Mouse (Mus musculus): ENCODE measurements around the gene Tagln2. TPM values are rescaled to one million over a fixed set of nuclear protein-coding genes. Genes with fewer than 3 reads are reported as not detected.
A peak's percentile ranks its signal among the peaks of the same experiment; 100 is the strongest.

Tagln2 gene
- polyA plus RNA-seq, 1 experiment from 2014 or later = 55.8 TPM

- 0 out of 2 replicates have a peak, but pooled peaks have one; percentile 5 for ATAC-seq
- no peaks in the 10 kb centered on the region; the same call in 1 of the 2 replicates for H3K27me3 ChIP-seq
- H3K36me3 ChIP-seq (ENCODE audit: poor library complexity, severe bottlenecking) = no peaks in the 10 kb centered on the region
- 37% methylated on average over 11 of the region's 11 CpGs for WGBS
- no peak overlapping the region; the same call in 1 of the 2 replicates for H3K4me2 ChIP-seq
- H3K9ac ChIP-seq = no peak overlapping the region
- no peaks in the 10 kb centered on the region for H3K9me3 ChIP-seq (replicated peaks)
- H3K4me1 ChIP-seq = peaks cover 11% of the 10 kb centered on the region
- H3K27ac ChIP-seq = no peak overlapping the region
- H3K4me3 ChIP-seq = no peak overlapping the region
These were observed 40.5 kb downstream of the Tagln2 start for GRCm38 (mm10) chr1:172540283-172540820.

GRCm38 (mm10) chr1:172546062-172546461 lies 46.2 kb downstream of the Tagln2 start:
- H3K27ac ChIP-seq = no peak overlapping the region
- no peaks in the 10 kb centered on the region for H3K27me3 ChIP-seq
- no peaks in the 10 kb centered on the region for H3K9me3 ChIP-seq (replicated peaks)
- no peaks in the 10 kb centered on the region for H3K36me3 ChIP-seq (ENCODE audit: poor library complexity, severe bottlenecking)
- H3K4me1 ChIP-seq = peaks cover 19% of the 10 kb centered on the region
- ATAC-seq = no peak
- no peak overlapping the region for H3K4me2 ChIP-seq
- H3K4me3 ChIP-seq = no peak overlapping the region
- no peak overlapping the region for H3K9ac ChIP-seq
- WGBS = 89% methylated on average over 4 of the region's 4 CpGs

DNA sequence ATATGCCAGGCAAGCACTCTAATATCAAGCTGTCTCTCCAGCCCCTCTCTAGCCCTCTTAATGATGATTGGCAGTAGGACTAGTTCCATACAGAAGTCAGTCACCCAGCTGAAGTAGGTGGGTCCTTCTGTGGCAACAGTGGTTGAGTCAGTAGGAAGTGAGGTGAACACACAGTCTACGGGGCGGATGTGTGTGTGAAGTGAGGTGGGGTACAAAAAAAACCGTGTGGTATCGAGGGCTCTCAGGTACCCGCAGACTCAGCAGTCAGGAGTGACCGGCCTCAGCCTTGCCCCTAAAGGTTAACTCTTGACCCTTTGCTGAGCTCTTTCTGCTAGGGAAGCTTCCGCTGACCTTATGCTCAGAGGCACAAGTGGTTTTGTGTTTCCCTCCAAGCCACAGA lies 48.7 kb downstream of the Tagln2 start:
- H3K9ac ChIP-seq = no peak overlapping the region
- no peaks in the 10 kb centered on the region for H3K27me3 ChIP-seq
- WGBS = 72% methylated on average over 7 of the region's 7 CpGs
- no peak overlapping the region for H3K4me3 ChIP-seq
- peaks cover 21% of the 10 kb centered on the region for H3K4me1 ChIP-seq
- H3K9me3 ChIP-seq (replicated peaks) = no peaks in the 10 kb centered on the region
- ATAC-seq = no peak
- no peaks in the 10 kb centered on the region for H3K36me3 ChIP-seq (ENCODE audit: poor library complexity, severe bottlenecking)
- H3K27ac ChIP-seq = no peak overlapping the region
- H3K4me2 ChIP-seq = no peak overlapping the region

GRCm38 (mm10) chr1:172549314-172549713 lies 49.5 kb downstream of the Tagln2 start:
- ATAC-seq = no peak
- 10% methylated on average over 2 of the region's 2 CpGs for WGBS
- no peak overlapping the region for H3K9ac ChIP-seq

DNA sequence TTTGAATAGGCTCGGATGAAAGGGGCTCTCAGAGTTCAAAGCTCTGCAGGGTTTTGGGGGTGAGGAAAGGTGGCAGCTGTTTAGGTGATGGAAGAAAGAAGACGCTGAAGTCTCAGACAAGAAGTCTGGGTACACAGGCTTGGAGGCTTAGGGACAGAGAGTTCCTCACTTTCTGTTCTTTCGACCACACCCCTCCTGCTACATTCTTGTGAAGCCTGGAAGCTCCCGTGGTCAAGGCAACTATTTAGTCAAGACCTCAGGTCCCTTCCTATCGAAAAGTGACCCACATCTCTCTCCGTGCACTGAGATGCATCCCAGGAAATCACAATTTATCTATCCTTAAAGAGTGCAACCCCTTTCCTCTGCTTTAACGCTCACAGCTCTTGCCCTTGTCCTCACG lies 49.9 kb downstream of the Tagln2 start:
- Histone ChIP-seq H3K9ac (peak overlapping the region; percentile 68), H3K9me3 (replicated peaks) (no peaks in the 10 kb centered on the region), H3K27ac (no peak overlapping the region), H3K4me2 (peak overlapping the region; percentile 69), H3K27me3 (no peaks in the 10 kb centered on the region), H3K4me1 (peaks cover 21% of the 10 kb centered on the region), H3K36me3 (ENCODE audit: poor library complexity, severe bottlenecking) (no peaks in the 10 kb centered on the region), H3K4me3 (peak overlapping the region; percentile 47)
- WGBS = 2% methylated on average over 8 of the region's 8 CpGs
- no peak for ATAC-seq

More at GRCm38 (mm10) chr1:172549314-172549713, 49.5 kb downstream of the Tagln2 start:
- peaks cover 21% of the 10 kb centered on the region for H3K4me1 ChIP-seq
- no peak overlapping the region for H3K4me3 ChIP-seq
- no peaks in the 10 kb centered on the region for H3K36me3 ChIP-seq (ENCODE audit: poor library complexity, severe bottlenecking)
- H3K27me3 ChIP-seq = no peaks in the 10 kb centered on the region
- no peak overlapping the region for H3K27ac ChIP-seq
- no peaks in the 10 kb centered on the region for H3K9me3 ChIP-seq (replicated peaks)
- peak overlapping the region; percentile 69 for H3K4me2 ChIP-seq

DNA sequence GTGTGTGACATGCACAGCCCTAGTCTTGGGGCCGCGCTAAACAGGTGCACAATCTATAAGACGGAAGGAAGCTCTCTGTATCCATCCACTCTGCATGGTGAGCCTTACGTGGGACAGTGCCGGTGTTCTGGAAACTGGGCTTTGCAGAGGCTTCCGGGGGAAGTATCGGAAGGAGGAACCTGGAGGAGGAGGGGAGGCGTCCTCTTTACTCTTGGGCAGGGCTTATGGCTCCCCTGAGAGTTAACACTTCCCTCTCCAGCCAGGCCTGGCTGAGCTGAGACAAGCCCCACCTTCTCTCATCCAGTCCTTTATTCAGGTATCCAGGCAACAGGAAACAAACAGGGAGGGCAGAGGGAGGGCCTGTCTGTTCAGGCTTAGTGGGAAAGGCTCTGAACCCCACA lies 50.7 kb downstream of the Tagln2 start:
- H3K9me3 ChIP-seq (replicated peaks) = no peaks in the 10 kb centered on the region
- H3K27me3 ChIP-seq = no peaks in the 10 kb centered on the region
- H3K9ac ChIP-seq = peak overlapping the region; percentile 68
- H3K4me3 ChIP-seq = peak overlapping the region; percentile 47
- peak; percentile 91 for ATAC-seq
- under 1% methylated on average over 8 of the region's 8 CpGs for WGBS
- peak overlapping the region; percentile 69 for H3K4me2 ChIP-seq
- H3K36me3 ChIP-seq (ENCODE audit: poor library complexity, severe bottlenecking) = no peaks in the 10 kb centered on the region
- peaks cover 21% of the 10 kb centered on the region for H3K4me1 ChIP-seq
- no peak overlapping the region for H3K27ac ChIP-seq

GRCm38 (mm10) chr1:172551009-172551408 lies 51.2 kb downstream of the Tagln2 start:
- H3K27me3 ChIP-seq = no peaks in the 10 kb centered on the region
- peak overlapping the region; percentile 69 for H3K4me2 ChIP-seq
- H3K36me3 ChIP-seq (ENCODE audit: poor library complexity, severe bottlenecking) = no peaks in the 10 kb centered on the region
- H3K9ac ChIP-seq = peak overlapping the region; percentile 68; the same call in 1 of the 2 replicates
- H3K4me3 ChIP-seq = peak overlapping the region; percentile 47; the same call in 1 of the 2 replicates
- peaks cover 21% of the 10 kb centered on the region for H3K4me1 ChIP-seq
- H3K27ac ChIP-seq = no peak overlapping the region
- WGBS = 36% methylated on average over 7 of the region's 7 CpGs
- ATAC-seq = no peak
- H3K9me3 ChIP-seq (replicated peaks) = no peaks in the 10 kb centered on the region

- H3K27me3 ChIP-seq = no peaks in the 10 kb centered on the region
- no peak overlapping the region for H3K4me2 ChIP-seq
- ATAC-seq = no peak
- no peak overlapping the region for H3K27ac ChIP-seq
- WGBS = 18% methylated on average over 1 of the region's 1 CpGs
- no peak overlapping the region for H3K9ac ChIP-seq
- no peak overlapping the region for H3K4me3 ChIP-seq
- no peaks in the 10 kb centered on the region for H3K9me3 ChIP-seq (replicated peaks)
- peaks cover 21% of the 10 kb centered on the region for H3K4me1 ChIP-seq
- no peaks in the 10 kb centered on the region for H3K36me3 ChIP-seq (ENCODE audit: poor library complexity, severe bottlenecking)
These were observed 52.8 kb downstream of the Tagln2 start for GRCm38 (mm10) chr1:172552623-172553022.

DNA sequence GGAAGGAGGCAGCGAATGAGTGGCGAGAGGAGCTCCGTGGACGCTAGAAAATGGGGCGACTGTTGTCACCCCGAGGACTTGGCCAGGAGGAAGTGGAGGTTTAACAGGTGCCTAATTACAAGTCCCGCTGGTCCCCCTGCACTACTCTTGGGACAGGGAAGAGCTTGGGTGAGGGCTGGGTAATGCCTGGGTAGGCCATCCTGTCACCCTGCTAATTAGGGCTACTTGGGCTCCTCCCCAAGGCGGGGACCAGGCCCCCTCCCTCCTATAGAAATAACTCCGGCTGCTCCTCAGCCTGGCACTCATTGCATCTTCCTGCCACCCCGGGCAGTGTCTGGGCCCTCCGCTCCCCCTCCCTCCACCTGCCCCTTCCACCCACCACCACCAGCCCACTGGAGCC lies 55.8 kb downstream of the Tagln2 start, which contains the start of gene Vsig8:
TSS of gene Vsig8 (plus strand) at position 301 of the 400 bp plus-strand sequence.
- WGBS = 76% methylated on average over 11 of the region's 11 CpGs
- Histone ChIP-seq H3K27me3 (peaks cover 11% of the 10 kb centered on the region), H3K4me3 (no peak within 1 kb of the TSS), H3K27ac (no peak within 1 kb of the TSS), H3K9me3 (replicated peaks) (no peaks in the 10 kb centered on the region), H3K4me2 (no peak within 1 kb of the TSS), H3K36me3 (ENCODE audit: poor library complexity, severe bottlenecking) (no peaks in the 10 kb centered on the region), H3K4me1 (peaks cover 6% of the 10 kb centered on the region), H3K9ac (no peak within 1 kb of the TSS)
- no peak for ATAC-seq

Other genes with a start within 250 kb of the Tagln2 start
- 0.10 TPM in 1 of 2 replicates, not detected in the other for gene Atp1a4, start 241.6 kb upstream of the Tagln2 start, polyA plus RNA-seq (2015; fragmentation: Nextera tagmentation; extraction: Ambion mirVana)
- 164 and 169 TPM in 2 replicates for gene Igsf8, start 238.4 kb upstream of the Tagln2 start, polyA plus RNA-seq (2015; fragmentation: Nextera tagmentation; extraction: Ambion mirVana)
- gene Atp1a2, start 202.0 kb upstream of the Tagln2 start, polyA plus RNA-seq (2015; fragmentation: Nextera tagmentation; extraction: Ambion mirVana) = 17.6 and 17.8 TPM in 2 replicates
- gene Kcnj9, start 170.7 kb upstream of the Tagln2 start, polyA plus RNA-seq (2015; fragmentation: Nextera tagmentation; extraction: Ambion mirVana) = 1.8 and 3.0 TPM in 2 replicates
- gene Kcnj10, start 158.8 kb upstream of the Tagln2 start, polyA plus RNA-seq (2015; fragmentation: Nextera tagmentation; extraction: Ambion mirVana) = 1.2 and 1.5 TPM in 2 replicates
- 5.6 and 6.2 TPM in 2 replicates for gene Pigm, start 123.5 kb upstream of the Tagln2 start, polyA plus RNA-seq (2015; fragmentation: Nextera tagmentation; extraction: Ambion mirVana)
- gene Slamf9, start 24.7 kb upstream of the Tagln2 start, polyA plus RNA-seq (2015; fragmentation: Nextera tagmentation; extraction: Ambion mirVana) = 0.21 and 0.23 TPM in 2 replicates
- gene Igsf9, start 18.3 kb upstream of the Tagln2 start, polyA plus RNA-seq (2015; fragmentation: Nextera tagmentation; extraction: Ambion mirVana) = 78.7 and 90.7 TPM in 2 replicates
- 1.4 and 2.2 TPM in 2 replicates for gene Cfap45, start 20.8 kb downstream of the Tagln2 start, polyA plus RNA-seq (2015; fragmentation: Nextera tagmentation; extraction: Ambion mirVana)
- 0.11 and 0.14 TPM in 2 replicates for gene Vsig8, start 55.9 kb downstream of the Tagln2 start, polyA plus RNA-seq (2015; fragmentation: Nextera tagmentation; extraction: Ambion mirVana)
- not detected in 2 replicates for gene Slamf8, start 90.5 kb downstream of the Tagln2 start, polyA plus RNA-seq (2015; fragmentation: Nextera tagmentation; extraction: Ambion mirVana)
- gene Fcrl6, start 102.5 kb downstream of the Tagln2 start, polyA plus RNA-seq (2015; fragmentation: Nextera tagmentation; extraction: Ambion mirVana) = not detected in 2 replicates
- gene Dusp23, start 132.9 kb downstream of the Tagln2 start, polyA plus RNA-seq (2015; fragmentation: Nextera tagmentation; extraction: Ambion mirVana) = 4.8 and 6.1 TPM in 2 replicates
- 0.40 TPM in 1 of 2 replicates, not detected in the other for gene Crp, start 198.0 kb downstream of the Tagln2 start, polyA plus RNA-seq (2015; fragmentation: Nextera tagmentation; extraction: Ambion mirVana)

All from forebrain, embryonic 13.5 days (tissue).